Mouse (Mus musculus) olfactory bulb, adult 2 months (tissue): ENCODE results near the gene Prpf40b. TPM values are rescaled to one million over a fixed set of nuclear protein-coding genes. Genes with fewer than 3 reads are reported as not detected.
A peak's percentile ranks its signal among the peaks of the same experiment; 100 is the strongest.

Experiments used
- H3K27ac ChIP-seq: fragments of 200-500 bp; 2 replicates; pipeline ENCODE4 v1.5.1; 2012; ENCODE audit warnings: low read depth, low read length; ENCODE audit not compliant: insufficient read depth
- H3K4me1 ChIP-seq: fragments of 200-500 bp; 2 replicates; pipeline ENCODE4 v1.6.1; 2012; ENCODE audit warnings: low read length; ENCODE audit not compliant: control insufficient read depth, insufficient read depth
- H3K4me3 ChIP-seq: fragments of 200-500 bp; 2 replicates; pipeline ENCODE4 v1.5.1; 2012; ENCODE audit warnings: mild to moderate bottlenecking, low read depth, low read length, moderate library complexity; ENCODE audit not compliant: insufficient read depth
- CTCF ChIP-seq: fragments of 200-500 bp; IDR thresholded peaks from 2 replicates; pipeline ENCODE4 v1.5.1; 2012; ENCODE audit warnings: low read depth, mild to moderate bottlenecking, low read length, moderate library complexity; ENCODE audit not compliant: insufficient read depth
- POLR2A ChIP-seq: fragments of 200-500 bp; IDR thresholded peaks from 2 replicates; pipeline ENCODE4 v1.6.1; 2012; ENCODE audit warnings: mild to moderate bottlenecking, low read depth, low read length, moderate library complexity; ENCODE audit not compliant: insufficient read depth
- WGBS: fragments of 180-500 bp; shearing (Covaris S2); methylation state at CpG from one replicate; pipeline ENCODE4 v1.1.7; 2018; 5-methylcytosine and 5-hydroxymethylcytosine counted together
- polyA plus RNA-seq: library from polyadenylated mRNA; stranded (reverse); fragments of >200 nt; gene quantifications from 2 replicates; pipeline ENCODE4 v1.2.4, GENCODE M21; 2012; ENCODE audit warnings: low replicate concordance; ENCODE audit not compliant: missing spikeins, insufficient read depth, insufficient read length

Gene Prpf40b
- polyA plus RNA-seq, 1 experiment = not detected

DNA sequence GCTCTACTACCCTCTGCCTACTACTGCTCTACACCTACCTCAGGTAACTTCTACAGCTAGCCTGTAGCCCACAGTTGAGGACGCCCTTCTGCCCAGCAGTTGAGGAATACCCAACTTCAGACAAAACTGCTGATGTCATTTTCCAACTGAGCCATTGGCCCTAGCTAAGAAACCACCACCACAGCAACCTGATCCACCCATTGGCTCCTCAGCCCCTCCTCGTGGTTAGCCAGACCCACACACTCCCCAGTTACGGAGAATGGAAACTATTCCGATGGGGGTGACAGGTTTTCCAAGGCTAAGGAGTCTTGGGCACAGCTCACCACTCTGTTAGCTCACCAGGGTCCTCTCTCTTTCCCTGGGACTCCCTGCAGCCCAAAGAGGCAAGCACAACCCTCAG, 50.1 kb downstream of the Prpf40b start:
- WGBS = 73% methylated on average over 4 of the region's 4 CpGs
- TF ChIP-seq CTCF (no peak), POLR2A (no peak)
- peak overlapping the region; percentile 99 for H3K27ac ChIP-seq
- peaks cover 30% of the 10 kb centered on the region for H3K4me1 ChIP-seq
- H3K4me3 ChIP-seq = no peak overlapping the region

DNA sequence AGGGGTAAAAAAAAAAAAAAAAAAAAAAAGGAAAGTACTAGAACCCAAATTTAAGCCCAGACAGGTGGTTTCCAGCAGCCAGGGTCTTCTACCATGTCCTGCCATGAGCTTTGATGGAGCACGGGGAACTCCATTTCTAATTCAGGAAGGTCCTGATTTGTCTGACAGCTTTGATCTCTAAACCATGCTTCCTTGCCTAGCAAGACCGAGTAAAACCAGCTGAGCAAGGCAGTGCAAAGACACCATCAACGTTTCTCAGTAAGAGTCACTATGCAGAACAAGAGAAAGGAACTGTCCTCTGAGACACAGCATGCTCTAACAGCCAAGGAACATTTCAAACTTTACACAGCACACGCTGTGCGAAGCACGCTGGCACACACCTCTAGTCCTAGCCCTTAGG, 56.7 kb downstream of the Prpf40b start:
- Histone ChIP-seq H3K27ac (no peak overlapping the region), H3K4me1 (peaks cover 16% of the 10 kb centered on the region), H3K4me3 (no peak overlapping the region)
- 82% methylated on average over 6 of the region's 6 CpGs for WGBS
- TF ChIP-seq CTCF = no peak
- no peak for TF ChIP-seq POLR2A

DNA sequence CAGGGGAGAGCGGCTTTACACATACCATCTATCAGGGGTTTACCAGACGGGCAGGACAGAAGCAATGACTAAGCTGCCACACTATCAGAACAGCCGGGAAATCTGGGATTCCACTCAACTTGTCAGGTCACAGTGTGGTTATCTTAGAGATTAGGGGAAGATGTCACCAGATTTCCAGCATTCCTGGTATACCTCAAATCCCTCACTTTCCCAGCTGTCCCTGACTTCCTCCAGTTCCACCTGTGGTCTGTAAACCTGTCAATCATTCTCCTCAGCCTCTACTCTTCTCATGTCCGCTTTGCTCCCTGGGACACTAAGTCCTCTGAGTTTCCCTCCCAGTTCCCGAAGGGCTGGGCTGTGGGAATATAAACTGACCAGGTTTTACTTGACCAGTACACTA, 57.4 kb downstream of the Prpf40b start:
- H3K4me1 ChIP-seq = peaks cover 21% of the 10 kb centered on the region
- H3K27ac ChIP-seq = no peak overlapping the region
- 90% methylated on average over 5 of the region's 5 CpGs for WGBS
- TF ChIP-seq CTCF = no peak
- no peak for TF ChIP-seq POLR2A
- H3K4me3 ChIP-seq = no peak overlapping the region

GRCm38 (mm10) chr15:99355660-99356059, 60.8 kb downstream of the Prpf40b start:
- no peak for TF ChIP-seq CTCF
- TF ChIP-seq POLR2A = no peak
- WGBS = 61% methylated on average over 6 of the region's 6 CpGs
- H3K27ac ChIP-seq = no peak overlapping the region
- no peak overlapping the region for H3K4me3 ChIP-seq
- peaks cover 22% of the 10 kb centered on the region for H3K4me1 ChIP-seq

DNA sequence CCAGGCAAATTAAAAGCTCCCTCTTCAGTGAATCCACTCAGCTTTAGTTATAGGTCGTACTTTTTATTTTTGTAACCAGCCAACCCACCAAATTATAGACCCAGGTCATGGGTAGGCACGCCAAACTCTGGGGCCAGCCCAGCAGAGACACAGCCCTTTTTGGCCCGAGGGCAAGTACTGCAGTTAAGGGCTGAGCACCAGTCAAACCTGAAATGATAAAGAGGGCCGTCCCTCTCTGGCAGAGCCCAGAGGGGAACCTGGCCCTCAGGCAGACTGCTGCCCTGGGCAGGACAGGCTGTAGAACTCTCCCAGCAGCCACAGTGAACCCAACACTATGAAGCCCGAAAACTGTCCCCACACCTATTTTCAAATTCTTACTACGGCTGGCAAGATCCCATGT, 61.6 kb downstream of the Prpf40b start:
- TF ChIP-seq CTCF (no peak), POLR2A (no peak)

DNA sequence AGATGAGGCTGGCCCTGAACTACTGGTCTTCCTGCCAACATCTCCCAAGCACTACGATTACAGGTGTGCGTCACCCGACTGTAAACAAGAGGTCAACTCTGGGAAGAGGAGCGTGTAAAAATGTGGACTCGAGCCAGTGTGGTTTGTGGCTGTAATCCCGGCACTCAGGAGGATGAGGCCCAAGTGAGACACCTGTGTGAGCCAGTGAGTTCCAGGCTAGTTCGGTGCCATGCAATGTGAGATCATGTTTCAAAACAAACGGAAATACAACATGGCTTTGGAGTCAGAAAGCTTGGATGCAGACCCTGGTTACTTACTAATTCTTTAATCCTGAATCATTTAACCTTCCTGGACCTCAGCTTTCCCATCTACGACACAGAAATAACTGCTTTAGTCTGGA, 64.1 kb downstream of the Prpf40b start:
- 91% methylated on average over 9 of the region's 9 CpGs for WGBS
- H3K4me1 ChIP-seq = peaks cover 18% of the 10 kb centered on the region
- H3K27ac ChIP-seq = no peak overlapping the region
- no peak for TF ChIP-seq CTCF
- no peak for TF ChIP-seq POLR2A
- H3K4me3 ChIP-seq = no peak overlapping the region

More for the DNA sequence above, 61.6 kb downstream of the Prpf40b start:
- Histone ChIP-seq H3K27ac (no peak overlapping the region), H3K4me3 (no peak overlapping the region), H3K4me1 (peaks cover 22% of the 10 kb centered on the region)
- 45% methylated on average over 6 of the region's 6 CpGs for WGBS

GRCm38 (mm10) chr15:99364022-99364530, 69.2 kb downstream of the Prpf40b start:
- H3K27ac ChIP-seq = no peak overlapping the region
- TF ChIP-seq CTCF (no peak), POLR2A (no peak)
- no peak overlapping the region for H3K4me3 ChIP-seq
- 79% methylated on average over 7 of the region's 7 CpGs for WGBS
- peaks cover 3% of the 10 kb centered on the region for H3K4me1 ChIP-seq

- 81% methylated on average over 8 of the region's 8 CpGs for WGBS
- Histone ChIP-seq H3K4me1 (peaks cover 5% of the 10 kb centered on the region), H3K27ac (no peak overlapping the region), H3K4me3 (no peak overlapping the region)
- TF ChIP-seq CTCF (no peak), POLR2A (no peak)
Measured at GRCm38 (mm10) chr15:99364921-99365320, 70.0 kb downstream of the Prpf40b start.

Other genes with a start within 250 kb of the Prpf40b start
- not detected in 2 replicates for gene Prph, start 239.9 kb upstream of the Prpf40b start, polyA plus RNA-seq
- gene Troap, start 220.5 kb upstream of the Prpf40b start, polyA plus RNA-seq = not detected in 2 replicates
- gene C1ql4, start 207.3 kb upstream of the Prpf40b start, polyA plus RNA-seq = not detected in 2 replicates
- not detected in 2 replicates for gene Dnajc22, start 201.9 kb upstream of the Prpf40b start, polyA plus RNA-seq
- not detected in 2 replicates for gene Spats2, start 169.2 kb upstream of the Prpf40b start, polyA plus RNA-seq
- gene Kcnh3, start 70.2 kb upstream of the Prpf40b start, polyA plus RNA-seq = not detected in 2 replicates
- not detected in 2 replicates for gene Mcrs1, start 43.1 kb upstream of the Prpf40b start, polyA plus RNA-seq
- gene Fam186b, start 801 bp downstream of the Prpf40b start, polyA plus RNA-seq = not detected in 2 replicates
- gene Fmnl3, start 75.4 kb downstream of the Prpf40b start, polyA plus RNA-seq = not detected in 2 replicates
- gene Tmbim6, start 97.8 kb downstream of the Prpf40b start, polyA plus RNA-seq = 839 TPM in 1 of 2 replicates, not detected in the other
- not detected in 2 replicates for gene Nckap5l, start 162.7 kb downstream of the Prpf40b start, polyA plus RNA-seq
- not detected in 2 replicates for gene Bcdin3d, start 179.6 kb downstream of the Prpf40b start, polyA plus RNA-seq
- not detected in 2 replicates for gene Faim2, start 233.1 kb downstream of the Prpf40b start, polyA plus RNA-seq